Mouse (Mus musculus) MEL (cell line): ENCODE data around the gene Mob3b. TPM values are rescaled to one million over a fixed set of nuclear protein-coding genes. Genes with fewer than 3 reads are reported as not detected.

Experiments used
- DNase-seq: peaks from one replicate; pipeline ENCODE4 v3.0.0; 2011; ENCODE audit warnings: low read depth, low spot score
- H3K27ac ChIP-seq: 2 replicates; pipeline ENCODE4 v1.5.1; 2012; ENCODE audit warnings: low read depth, mild to moderate bottlenecking, control low read depth, low read length, moderate library complexity; ENCODE audit not compliant: control insufficient read depth
- H3K27me3 ChIP-seq, 2 experiments: fragments of 150-350 bp in 1 of 2; sonication (generic) in 1 of 2; 2 replicates each; pipeline ENCODE4 v1.6.1; 2012; ENCODE audit warnings: low read length in 2 of 2, mild to moderate bottlenecking in 2 of 2, improper control_type of control experiment in 1 of 2, moderate library complexity in 1 of 2; ENCODE audit not compliant: insufficient read depth in 2 of 2, control insufficient read depth in 1 of 2
- H3K36me3 ChIP-seq, 2 experiments: 2 replicates each; pipeline ENCODE4 v1.6.1; 2012 to 2014; ENCODE audit warnings: low read length in 2 of 2, improper control_type of control experiment in 1 of 2, inconsistent platforms in 1 of 2, mild to moderate bottlenecking in 1 of 2; ENCODE audit not compliant: insufficient read depth in 2 of 2, control insufficient read depth in 1 of 2
- H3K4me1 ChIP-seq, 2 experiments: fragments of 150-350 bp in 1 of 2; sonication (generic) in 1 of 2; 2 replicates each; pipeline ENCODE4 v1.6.1; 2012; ENCODE audit warnings: low read length in 2 of 2, improper control_type of control experiment in 1 of 2, mild to moderate bottlenecking in 1 of 2; ENCODE audit not compliant: insufficient read depth in 2 of 2, control insufficient read depth in 1 of 2
- H3K4me3 ChIP-seq, 2 experiments: fragments of 150-350 bp in 1 of 2; sonication (generic) in 1 of 2; 2 replicates each; pipeline ENCODE4 v1.5.1; 2012; ENCODE audit warnings: low read depth in 2 of 2, low read length in 2 of 2, mild to moderate bottlenecking in 2 of 2, moderate library complexity in 2 of 2, control low read depth in 1 of 2, improper control_type of control experiment in 1 of 2; ENCODE audit not compliant: control insufficient read depth in 1 of 2, insufficient read depth in 1 of 2
- H3K79me2 ChIP-seq: 2 replicates; pipeline ENCODE4 v1.6.1; 2012; ENCODE audit warnings: mild to moderate bottlenecking, low read length, moderate library complexity; ENCODE audit not compliant: control insufficient read depth, poor library complexity, insufficient read depth
- H3K9ac ChIP-seq: 2 replicates; pipeline ENCODE4 v1.6.1; 2012; ENCODE audit warnings: low read depth, mild to moderate bottlenecking, control low read depth, low read length, moderate library complexity; ENCODE audit not compliant: control insufficient read depth, poor library complexity, severe bottlenecking
- H3K9me3 ChIP-seq: fragments of 150-350 bp; sonication (generic); replicated peaks from 2 replicates; pipeline ENCODE4 v1.6.1; 2012; ENCODE audit warnings: mild to moderate bottlenecking, low read length, improper control_type of control experiment, moderate library complexity; ENCODE audit not compliant: insufficient read depth
- BHLHE40 ChIP-seq: IDR thresholded peaks from 2 replicates; pipeline ENCODE4 v1.6.1; 2012; ENCODE audit warnings: low read depth, mild to moderate bottlenecking, inconsistent platforms, low read length, improper control_type of control experiment, borderline replicate concordance
- CHD1 ChIP-seq: IDR thresholded peaks from 2 replicates; pipeline ENCODE4 v1.6.1; 2012; ENCODE audit warnings: low read depth, mild to moderate bottlenecking, inconsistent platforms, low read length, improper control_type of control experiment
- CHD2 ChIP-seq: IDR thresholded peaks from 2 replicates; pipeline ENCODE4 v1.6.1; 2011; ENCODE audit warnings: low read length, improper control_type of control experiment
- CTCF ChIP-seq, 3 experiments: IDR thresholded peaks in 2 of 3; conservative IDR thresholded peaks in 1 of 3; 2 replicates each; pipeline ENCODE4 v1.5.1; 2011 to 2012; ENCODE audit warnings: low read length in 3 of 3, low read depth in 2 of 3, mild to moderate bottlenecking in 2 of 3, improper control_type of control experiment in 1 of 3, inconsistent platforms in 1 of 3, mixed read lengths in 1 of 3, moderate library complexity in 1 of 3; ENCODE audit not compliant: control insufficient read depth in 1 of 3, insufficient read depth in 1 of 3, poor library complexity in 1 of 3, severe bottlenecking in 1 of 3
- E2F4 ChIP-seq: IDR thresholded peaks from 2 replicates; pipeline ENCODE4 v1.6.1; 2011; ENCODE audit warnings: low read depth, low read length, improper control_type of control experiment, borderline replicate concordance
- ETS1 ChIP-seq: IDR thresholded peaks from 2 replicates; pipeline ENCODE4 v1.6.1; 2012; ENCODE audit warnings: low read depth, mild to moderate bottlenecking, inconsistent platforms, low read length, improper control_type of control experiment, moderate library complexity
- GATA1 ChIP-seq: IDR thresholded peaks from 2 replicates; pipeline ENCODE4 v1.6.1; 2011; ENCODE audit warnings: low read depth, low read length, improper control_type of control experiment
- HCFC1 ChIP-seq: IDR thresholded peaks from 2 replicates; pipeline ENCODE4 v1.6.1; 2012; ENCODE audit warnings: low read depth, mild to moderate bottlenecking, inconsistent platforms, low read length, improper control_type of control experiment, moderate library complexity
- JUND ChIP-seq: IDR thresholded peaks from 2 replicates; pipeline ENCODE4 v1.6.1; 2011; ENCODE audit warnings: low read depth, mild to moderate bottlenecking, improper control_type of control experiment, low read length
- KAT2A ChIP-seq: conservative IDR thresholded peaks from 2 replicates; pipeline ENCODE4 v1.6.1; 2012; ENCODE audit warnings: low read depth, low read length, improper control_type of control experiment, inconsistent platforms
- MAFK ChIP-seq: IDR thresholded peaks from 2 replicates; pipeline ENCODE4 v1.6.1; 2011; ENCODE audit warnings: low read depth, mild to moderate bottlenecking, low read length, improper control_type of control experiment, borderline replicate concordance
- MAZ ChIP-seq: IDR thresholded peaks from 2 replicates; pipeline ENCODE4 v1.6.1; 2012; ENCODE audit warnings: low read depth, mild to moderate bottlenecking, inconsistent platforms, low read length, improper control_type of control experiment
- MXI1 ChIP-seq: IDR thresholded peaks from 2 replicates; pipeline ENCODE4 v1.6.1; 2011; ENCODE audit warnings: mild to moderate bottlenecking, low read depth, low read length, improper control_type of control experiment
- MYB ChIP-seq: IDR thresholded peaks from 2 replicates; pipeline ENCODE4 v1.6.1; 2011; ENCODE audit warnings: mild to moderate bottlenecking, low read depth, low read length, improper control_type of control experiment
- NELFE ChIP-seq: IDR thresholded peaks from 2 replicates; pipeline ENCODE4 v1.6.1; 2011; ENCODE audit warnings: low read depth, low read length, improper control_type of control experiment
- NRF1 ChIP-seq: IDR thresholded peaks from 2 replicates; pipeline ENCODE4 v1.6.1; 2014; ENCODE audit warnings: low read depth, mild to moderate bottlenecking, inconsistent platforms, low read length, improper control_type of control experiment, moderate library complexity; ENCODE audit not compliant: poor library complexity, insufficient read depth, severe bottlenecking
- POLR2AphosphoS2 ChIP-seq: IDR thresholded peaks from 2 replicates; pipeline ENCODE4 v1.6.1; 2011; ENCODE audit warnings: low read length, improper control_type of control experiment
- POLR2AphosphoS5 ChIP-seq: IDR thresholded peaks from 2 replicates; pipeline ENCODE4 v1.6.1; 2012; ENCODE audit warnings: low read depth, borderline replicate concordance, mild to moderate bottlenecking, inconsistent platforms, low read length, moderate library complexity, mixed read lengths
- RAD21 ChIP-seq: IDR thresholded peaks from 2 replicates; pipeline ENCODE4 v1.6.1; 2011; ENCODE audit warnings: mild to moderate bottlenecking, low read depth, low read length, improper control_type of control experiment
- SIN3A ChIP-seq: IDR thresholded peaks from 2 replicates; pipeline ENCODE4 v1.6.1; 2012; ENCODE audit warnings: low read length, improper control_type of control experiment, inconsistent platforms
- TCF12 ChIP-seq: IDR thresholded peaks from 2 replicates; pipeline ENCODE4 v1.6.1; 2014; ENCODE audit warnings: low read depth, mild to moderate bottlenecking, inconsistent platforms, low read length, improper control_type of control experiment, moderate library complexity
- UBTF ChIP-seq: IDR thresholded peaks from 2 replicates; pipeline ENCODE4 v1.6.1; 2012; ENCODE audit warnings: low read depth, mild to moderate bottlenecking, inconsistent platforms, low read length, improper control_type of control experiment, moderate library complexity, borderline replicate concordance; ENCODE audit not compliant: insufficient read depth
- ZC3H11A ChIP-seq: IDR thresholded peaks from 2 replicates; pipeline ENCODE4 v1.6.1; 2012; ENCODE audit warnings: low read depth, mild to moderate bottlenecking, inconsistent platforms, low read length, improper control_type of control experiment
- ZKSCAN1 ChIP-seq: IDR thresholded peaks from 2 replicates; pipeline ENCODE4 v1.6.1; 2012; ENCODE audit warnings: low read depth, mild to moderate bottlenecking, inconsistent platforms, low read length, improper control_type of control experiment, moderate library complexity
- ZMIZ1 ChIP-seq: IDR thresholded peaks from 2 replicates; pipeline ENCODE4 v1.6.1; 2012; ENCODE audit warnings: low read depth, mild to moderate bottlenecking, inconsistent platforms, low read length, improper control_type of control experiment, moderate library complexity
- ZNF384 ChIP-seq: IDR thresholded peaks from 2 replicates; pipeline ENCODE4 v1.6.1; 2012; ENCODE audit warnings: low read depth, mild to moderate bottlenecking, inconsistent platforms, low read length, improper control_type of control experiment
- polyA plus RNA-seq, 2 experiments: library from polyadenylated mRNA; stranded (reverse) in 1 of 2; unstranded in 1 of 2; fragments of >175 nt in 1 of 2; fragments of >200 nt in 1 of 2; gene quantifications; 2 replicates each; pipeline versions ENCODE4 v1.2.1 to v1.2.4; 2012; ENCODE audit warnings: low replicate concordance in 2 of 2, low read depth in 1 of 2; ENCODE audit not compliant: insufficient read length in 2 of 2, insufficient read depth in 1 of 2, missing spikeins in 1 of 2
- total RNA-seq: library from RNA; depleted of rRNA; stranded (reverse); fragments of 300-350 nt; gene quantifications from 2 replicates; pipeline ENCODE4 v1.2.3, GENCODE M21; 2012

Mob3b gene
- total and polyA plus RNA-seq, 3 experiments: 3.8 to 4.2 TPM; not detected in 1

DNA sequence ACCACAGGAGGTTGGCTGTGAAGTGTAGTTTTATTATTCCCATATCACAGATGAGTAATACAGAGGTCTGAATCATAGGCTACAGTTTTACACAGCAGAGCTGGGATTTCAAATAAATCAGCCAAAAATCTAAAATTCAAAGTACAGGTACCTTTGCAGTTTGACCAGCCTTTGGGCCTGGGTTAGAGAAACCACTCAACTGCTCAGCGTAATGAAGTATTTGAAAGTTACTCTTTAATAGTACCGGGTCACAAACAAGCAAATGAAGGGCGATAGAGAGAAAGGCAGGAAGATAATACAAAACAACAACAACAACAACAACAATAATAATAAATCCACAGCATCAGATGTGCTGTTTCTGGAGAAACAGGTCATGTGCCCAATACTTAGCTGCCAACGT lies 169.7 kb downstream of the Mob3b start:
- TF ChIP-seq CHD1 (no peak), ZNF384 (no peak), SIN3A (no peak), ZKSCAN1 (no peak), MXI1 (no peak), UBTF (no peak), MAFK (no peak), BHLHE40 (no peak), RAD21 (no peak), ZMIZ1 (no peak), NELFE (no peak), NRF1 (no peak), POLR2AphosphoS2 (no peak), ETS1 (no peak), MAZ (no peak), KAT2A (no peak), MYB (no peak)
- Histone ChIP-seq H3K4me1 (no peaks in the 10 kb centered on the region), H3K36me3 (no peaks in the 10 kb centered on the region), H3K9ac (no peak overlapping the region), H3K27ac (no peak overlapping the region), H3K79me2 (no peaks in the 10 kb centered on the region), H3K4me3 (no peak overlapping the region), H3K9me3 (no peaks in the 10 kb centered on the region), H3K27me3 (no peaks in the 10 kb centered on the region)
- DNase-seq: no peak

- no peaks in the 10 kb centered on the region for H3K9me3 ChIP-seq
- no peak for DNase-seq
- no peak overlapping the region for H3K27ac ChIP-seq
- no peaks in the 10 kb centered on the region for H3K27me3 ChIP-seq
- H3K4me1 ChIP-seq: no peaks in the 10 kb centered on the region
- H3K4me3 ChIP-seq: no peak overlapping the region
- H3K79me2 ChIP-seq: no peaks in the 10 kb centered on the region
- H3K9ac ChIP-seq: no peak overlapping the region
- TF ChIP-seq CTCF (IDR thresholded peaks at IDR 0.05 in 2 of 3, conservative IDR thresholded peaks at IDR 0.05 in 1 of 3; ENCODE audit: control insufficient read depth in 1 of 3, insufficient read depth in 1 of 3, low read depth in 2 of 3, low read length in 3 of 3, poor library complexity in 1 of 3, severe bottlenecking in 1 of 3) (no peak), NELFE (no peak), CHD2 (no peak), NRF1 (no peak), BHLHE40 (no peak), JUND (no peak), UBTF (no peak), SIN3A (no peak), E2F4 (no peak), MAZ (no peak), MAFK (no peak), ZNF384 (no peak), ZC3H11A (no peak), MYB (no peak), POLR2AphosphoS5 (no peak), GATA1 (no peak), TCF12 (no peak), MXI1 (no peak), ETS1 (no peak), HCFC1 (no peak)
- no peaks in the 10 kb centered on the region for H3K36me3 ChIP-seq
These were observed 170.2 kb downstream of the Mob3b start for GRCm38 (mm10) chr4:34987109-34987508.
